Mouse (Mus musculus) stomach, embryonic 16.5 days (tissue): ENCODE measurements at regions not wholly inside any gene's neighbourhood (a gene's known extent, or its start where the extent isn't known, plus 50 kb on each side); places are given as distances from the start of the nearest gene placed in this dataset.

ENCODE experiments used
- ATAC-seq: fragments of 200-750 bp; cut with Nextera tagmentation; 2 replicates; pipeline ENCODE4 v1.8.0; 2017; ENCODE audit warnings: moderate number of reproducible peaks, moderate TSS enrichment; ENCODE audit not compliant: insufficient read depth, low FRiP score
- H3K27ac ChIP-seq: fragments of 300-500 bp; sonication (generic); 2 replicates; pipeline ENCODE4 v1.5.1; 2014; ENCODE audit warnings: low read length
- H3K27me3 ChIP-seq: fragments of 300-500 bp; sonication (generic); 2 replicates; pipeline ENCODE4 v1.6.1; 2014; ENCODE audit warnings: low read length, control low read depth, mixed read lengths; ENCODE audit not compliant: control insufficient read depth, insufficient read depth
- H3K36me3 ChIP-seq: fragments of 300-500 bp; sonication (generic); 2 replicates; pipeline ENCODE4 v1.6.1; 2014; ENCODE audit warnings: low read length; ENCODE audit not compliant: control insufficient read depth, insufficient read depth
- H3K4me1 ChIP-seq: fragments of 300-500 bp; sonication (generic); 2 replicates; pipeline ENCODE4 v1.6.1; 2014; ENCODE audit warnings: low read length, control low read depth, mixed read lengths; ENCODE audit not compliant: control insufficient read depth, insufficient read depth
- H3K4me2 ChIP-seq: fragments of 300-500 bp; sonication (generic); 2 replicates; pipeline ENCODE4 v1.6.1; 2014; ENCODE audit warnings: low read depth, low read length, mixed read lengths
- H3K4me3 ChIP-seq: fragments of 300-500 bp; sonication (generic); replicated peaks from 2 replicates; pipeline ENCODE4 v1.5.1; 2014; ENCODE audit warnings: mild to moderate bottlenecking, low read length
- H3K9ac ChIP-seq: fragments of 300-500 bp; sonication (generic); 2 replicates; pipeline ENCODE4 v1.6.1; 2014; ENCODE audit warnings: low read length
- H3K9me3 ChIP-seq: fragments of 300-500 bp; sonication (generic); replicated peaks from 2 replicates; pipeline ENCODE4 v1.6.1; 2016; ENCODE audit warnings: low read length, control low read depth; ENCODE audit not compliant: control insufficient read depth
- WGBS: fragments of 180-500 bp; shearing (Covaris S2); extraction: QIAGEN DNeasy Blood & Tissue Kit; methylation state at CpG from one replicate; pipeline ENCODE4 v1.1.7; 2014; 5-methylcytosine and 5-hydroxymethylcytosine counted together

DNA sequence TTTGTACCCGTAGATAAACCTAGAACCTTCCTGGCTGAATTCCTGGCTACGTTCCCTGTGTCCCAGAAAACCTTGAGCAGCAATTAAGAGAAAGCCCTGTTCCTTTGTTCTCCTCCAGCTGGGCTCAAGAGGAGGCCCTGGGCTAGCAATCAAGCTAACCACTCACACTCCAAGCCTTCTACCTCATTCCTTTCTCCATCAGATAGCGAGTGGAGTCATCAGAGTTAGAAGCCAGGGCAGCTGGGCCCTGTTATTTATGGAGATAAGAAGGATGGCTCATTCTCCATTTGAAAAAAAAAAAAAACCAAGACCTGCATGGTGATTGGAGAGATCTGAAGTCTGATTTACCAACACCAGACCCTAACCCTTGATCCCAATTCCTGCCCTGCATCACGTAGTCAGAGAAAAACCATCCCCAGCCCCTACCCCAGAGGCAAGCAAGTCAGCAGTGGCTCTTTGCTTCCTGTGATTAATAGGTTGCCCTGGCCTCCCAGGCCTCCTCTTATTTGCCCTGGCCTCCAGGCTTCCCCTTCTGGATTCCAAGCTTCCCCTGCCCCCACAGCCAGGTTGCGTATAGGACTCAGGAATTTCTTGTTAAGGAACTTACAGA lies 181.3 kb upstream of the Bcor start:
- H3K9ac ChIP-seq: no peak overlapping the region
- no peak for ATAC-seq
- 60% methylated on average over 5 of the region's 5 CpGs for WGBS

DNA sequence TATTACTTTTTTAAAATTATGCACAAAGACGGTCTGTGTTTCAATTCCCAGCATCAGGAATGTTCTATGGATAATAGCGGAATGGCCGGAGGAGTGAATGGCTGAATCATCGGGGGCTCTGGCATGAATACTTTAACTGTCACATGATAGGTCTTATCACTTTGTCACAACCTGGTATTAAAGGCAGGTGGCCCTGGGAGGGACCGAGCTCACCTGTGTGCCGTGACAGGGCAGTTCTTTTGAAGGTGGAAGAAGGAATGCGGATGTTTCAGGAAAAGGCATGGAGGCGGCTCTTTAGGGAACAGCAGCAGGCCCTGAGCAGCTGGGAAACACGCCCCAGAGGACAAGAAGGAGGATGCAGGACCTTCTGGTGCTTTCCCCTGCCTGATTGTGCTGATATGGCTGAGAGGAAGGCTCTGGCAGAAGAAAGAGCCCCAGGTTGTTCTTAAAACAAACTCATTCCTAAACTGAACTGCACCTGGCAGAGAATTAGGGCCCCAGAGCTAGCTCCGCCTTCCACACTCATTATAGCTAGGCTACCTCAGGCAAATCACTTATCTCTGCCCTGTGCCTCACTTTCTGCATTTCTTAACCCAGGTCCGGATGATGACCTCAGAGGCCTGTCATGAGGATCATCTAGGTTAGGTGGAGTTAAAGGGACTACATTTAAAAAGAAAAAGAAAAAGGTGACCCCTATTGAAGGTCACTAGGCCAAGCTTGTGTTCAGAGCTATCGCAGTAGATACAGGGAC lies 184.8 kb upstream of the Bcor start:
- H3K36me3 ChIP-seq: no peaks in the 10 kb centered on the region
- H3K9ac ChIP-seq: no peak overlapping the region
- no peaks in the 10 kb centered on the region for H3K9me3 ChIP-seq
- ATAC-seq: peak; percentile 47; the same call in 1 of the 2 replicates
- no peak overlapping the region for H3K4me3 ChIP-seq
- H3K4me1 ChIP-seq: no peaks in the 10 kb centered on the region
- no peaks in the 10 kb centered on the region for H3K27me3 ChIP-seq
- WGBS: 75% methylated on average over 12 of the region's 12 CpGs
- 0 out of 2 replicates have a peak overlapping the region, but pooled peaks have one; percentile 41 for H3K27ac ChIP-seq
- H3K4me2 ChIP-seq: no peak overlapping the region

More for the DNA sequence above, 181.3 kb upstream of the Bcor start:
- no peak overlapping the region for H3K4me2 ChIP-seq
- H3K27me3 ChIP-seq: no peaks in the 10 kb centered on the region
- no peak overlapping the region for H3K4me3 ChIP-seq
- no peak overlapping the region for H3K27ac ChIP-seq
- H3K9me3 ChIP-seq: no peaks in the 10 kb centered on the region
- no peaks in the 10 kb centered on the region for H3K36me3 ChIP-seq
- no peaks in the 10 kb centered on the region for H3K4me1 ChIP-seq

DNA sequence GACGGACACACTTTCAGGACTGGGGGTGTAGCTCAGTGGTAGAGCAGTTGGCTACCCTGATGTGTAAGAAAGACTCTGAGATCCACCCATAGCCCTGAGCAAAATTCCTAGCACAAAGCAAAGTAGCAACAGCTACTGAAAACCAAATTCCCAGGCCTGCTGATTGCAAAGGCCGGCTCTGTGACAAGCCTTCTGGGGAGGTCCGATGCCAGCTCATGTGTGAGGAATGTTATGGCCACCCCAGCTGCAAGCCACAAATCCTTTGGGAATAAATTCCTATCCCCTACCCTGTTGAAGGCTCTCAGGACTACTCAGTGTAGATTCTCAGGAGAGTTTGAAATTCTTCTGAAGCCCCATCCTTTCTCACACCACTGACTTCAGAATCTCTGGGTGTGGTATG lies 186.7 kb upstream of the Bcor start:
- WGBS: 72% methylated on average over 3 of the region's 3 CpGs
- no peak overlapping the region for H3K27ac ChIP-seq
- H3K9ac ChIP-seq: no peak overlapping the region
- H3K36me3 ChIP-seq: no peaks in the 10 kb centered on the region
- H3K9me3 ChIP-seq: no peaks in the 10 kb centered on the region
- no peak overlapping the region for H3K4me2 ChIP-seq
- no peak overlapping the region for H3K4me3 ChIP-seq
- no peaks in the 10 kb centered on the region for H3K4me1 ChIP-seq
- H3K27me3 ChIP-seq: no peaks in the 10 kb centered on the region
- no peak for ATAC-seq

DNA sequence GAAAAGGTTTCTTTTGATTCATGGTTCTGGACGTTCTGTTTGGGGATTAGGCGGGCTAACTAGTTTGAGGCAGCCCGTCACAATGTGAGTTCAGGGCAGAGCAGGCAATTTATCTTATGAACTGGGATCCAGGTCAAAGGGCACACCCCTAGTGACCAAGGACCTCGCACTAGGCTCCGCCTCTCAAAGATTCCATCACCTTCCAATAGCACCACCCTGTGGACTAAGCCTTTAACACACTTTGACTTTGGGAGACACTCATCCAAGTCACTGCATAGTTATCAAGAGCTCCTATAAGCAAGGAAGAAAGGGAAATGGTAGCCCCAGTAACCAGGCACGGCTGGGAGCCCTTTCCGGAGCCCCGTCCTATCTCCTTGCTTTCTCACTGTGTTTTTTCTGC lies 188.0 kb upstream of the Bcor start:
- no peaks in the 10 kb centered on the region for H3K4me1 ChIP-seq
- H3K36me3 ChIP-seq: no peaks in the 10 kb centered on the region
- H3K27me3 ChIP-seq: no peaks in the 10 kb centered on the region; the same call in 1 of the 2 replicates
- no peak overlapping the region for H3K4me3 ChIP-seq
- 64% methylated on average over 8 of the region's 8 CpGs for WGBS
- H3K9ac ChIP-seq: no peak overlapping the region
- H3K4me2 ChIP-seq: no peak overlapping the region
- H3K27ac ChIP-seq: no peak overlapping the region
- H3K9me3 ChIP-seq: no peaks in the 10 kb centered on the region
- no peak for ATAC-seq

DNA sequence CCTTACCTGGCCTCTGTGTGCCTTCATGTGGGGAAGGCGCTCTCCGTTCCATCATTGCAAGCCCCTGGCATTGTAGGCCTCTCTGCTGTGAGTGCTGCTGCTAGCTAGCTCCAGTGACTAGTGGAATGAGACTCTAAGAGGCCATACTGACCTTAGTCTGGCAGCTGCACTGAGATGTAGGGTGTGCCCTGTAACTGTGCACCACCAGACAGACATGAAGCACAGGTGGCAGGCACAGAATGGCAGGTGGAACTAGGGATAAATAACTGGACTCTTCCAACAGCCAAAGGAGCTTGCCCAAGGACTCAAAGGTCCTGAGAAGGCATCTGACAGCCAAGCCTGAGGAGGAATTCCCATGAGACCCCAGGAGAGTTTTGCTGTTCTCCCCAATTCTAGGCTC lies 194.7 kb upstream of the Bcor start:
- H3K27me3 ChIP-seq: no peaks in the 10 kb centered on the region; the same call in 1 of the 2 replicates
- H3K4me1 ChIP-seq: no peaks in the 10 kb centered on the region
- H3K9me3 ChIP-seq: no peaks in the 10 kb centered on the region
- H3K4me3 ChIP-seq: no peak overlapping the region
- 89% methylated on average over 2 of the region's 2 CpGs for WGBS
- no peak for ATAC-seq
- no peaks in the 10 kb centered on the region for H3K36me3 ChIP-seq
- no peak overlapping the region for H3K4me2 ChIP-seq
- no peak overlapping the region for H3K9ac ChIP-seq
- no peak overlapping the region for H3K27ac ChIP-seq

DNA sequence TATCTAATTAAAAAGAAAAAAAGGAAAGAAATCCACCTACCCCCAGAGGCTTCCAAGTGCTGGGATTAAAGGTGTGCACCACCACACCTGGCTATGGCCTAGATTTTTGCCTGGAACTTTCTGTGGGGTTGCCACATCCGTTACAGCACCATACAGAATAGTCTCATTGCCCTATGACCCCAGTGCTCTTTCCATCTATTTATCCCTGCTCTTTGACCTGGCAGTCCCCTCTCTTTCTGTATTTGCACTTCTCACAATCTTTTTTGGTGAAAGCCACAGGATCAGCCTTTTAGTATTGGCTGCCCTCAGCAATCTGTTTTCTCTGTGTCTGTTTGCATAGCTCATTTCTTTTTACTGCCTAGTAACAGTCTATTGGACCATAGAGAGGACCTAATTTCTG lies 197.9 kb upstream of the Bcor start:
- WGBS: 45% methylated on average over 1 of the region's 1 CpGs
- H3K4me1 ChIP-seq: no peaks in the 10 kb centered on the region
- H3K4me2 ChIP-seq: no peak overlapping the region
- no peaks in the 10 kb centered on the region for H3K27me3 ChIP-seq
- no peaks in the 10 kb centered on the region for H3K9me3 ChIP-seq
- no peak overlapping the region for H3K4me3 ChIP-seq
- no peak overlapping the region for H3K9ac ChIP-seq
- no peak for ATAC-seq
- no peaks in the 10 kb centered on the region for H3K36me3 ChIP-seq
- no peak overlapping the region for H3K27ac ChIP-seq

DNA sequence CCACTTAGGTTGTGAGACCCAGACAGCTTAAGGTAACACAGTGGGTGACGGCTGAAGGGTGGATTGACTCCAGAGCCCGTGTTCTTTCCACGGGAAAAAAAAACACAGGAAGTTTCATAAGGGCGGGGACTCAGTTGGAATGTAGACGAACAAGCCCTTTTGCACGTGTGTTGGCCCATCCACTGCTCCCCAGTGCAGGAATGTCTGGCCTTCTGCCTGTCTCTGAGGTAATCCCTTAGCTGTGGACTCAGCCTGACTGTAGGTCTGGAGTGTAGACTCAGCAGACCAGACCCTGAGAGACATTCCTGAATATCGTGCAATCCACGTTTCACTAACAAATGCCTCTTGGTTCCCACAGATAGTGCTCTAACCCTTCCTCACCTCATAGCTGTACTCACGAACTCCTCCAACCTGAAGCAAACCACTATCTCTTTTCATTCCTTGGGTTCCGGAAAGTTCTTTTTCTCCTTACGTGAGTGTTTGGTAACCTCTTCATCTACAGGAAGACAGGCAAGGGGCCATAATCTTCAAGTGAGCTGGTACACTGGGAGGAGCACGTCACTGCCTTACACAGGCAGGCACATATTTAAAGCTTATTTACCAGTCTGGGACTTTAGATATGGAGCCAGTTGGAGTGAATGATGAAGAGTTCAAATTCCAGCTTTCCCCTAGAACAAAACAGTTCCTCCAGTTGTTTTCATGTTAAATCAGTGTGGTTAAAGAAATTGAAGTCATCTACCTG lies 205.6 kb upstream of the Bcor start:
- H3K9me3 ChIP-seq: no peaks in the 10 kb centered on the region
- no peak overlapping the region for H3K4me2 ChIP-seq
- no peak overlapping the region for H3K27ac ChIP-seq
- no peaks in the 10 kb centered on the region for H3K4me1 ChIP-seq
- H3K9ac ChIP-seq: no peak overlapping the region
- H3K27me3 ChIP-seq: no peaks in the 10 kb centered on the region; the same call in 1 of the 2 replicates
- WGBS: 57% methylated on average over 12 of the region's 12 CpGs
- H3K4me3 ChIP-seq: no peak overlapping the region
- peak; percentile 80; the same call in 1 of the 2 replicates for ATAC-seq
- H3K36me3 ChIP-seq: no peaks in the 10 kb centered on the region

DNA sequence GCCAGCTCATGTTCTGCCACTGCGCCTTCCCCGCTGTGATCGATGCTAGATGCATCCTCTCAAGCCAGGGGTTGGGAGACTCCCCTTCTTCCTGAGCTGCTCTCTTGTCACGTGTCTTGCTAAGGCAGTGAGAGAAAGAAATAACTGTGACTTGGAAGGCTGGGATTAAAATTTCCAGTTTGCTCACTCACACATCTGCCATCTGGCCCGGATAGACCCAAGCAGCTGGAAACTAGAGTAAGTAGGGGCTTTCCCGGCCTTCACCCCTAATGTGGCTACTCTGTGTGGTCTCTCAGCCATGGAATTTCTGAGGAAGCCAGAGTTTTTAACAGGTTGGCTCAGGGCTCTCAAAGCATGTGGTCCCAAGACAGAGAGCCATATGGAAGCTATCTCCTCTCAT lies 206.6 kb upstream of the Bcor start:
- no peak for ATAC-seq
- H3K9me3 ChIP-seq: no peaks in the 10 kb centered on the region
- H3K27me3 ChIP-seq: no peaks in the 10 kb centered on the region; the same call in 1 of the 2 replicates
- no peak overlapping the region for H3K9ac ChIP-seq
- H3K36me3 ChIP-seq: no peaks in the 10 kb centered on the region
- H3K4me2 ChIP-seq: no peak overlapping the region
- no peak overlapping the region for H3K4me3 ChIP-seq
- 67% methylated on average over 6 of the region's 6 CpGs for WGBS
- H3K27ac ChIP-seq: no peak overlapping the region; the same call in 1 of the 2 replicates
- no peaks in the 10 kb centered on the region for H3K4me1 ChIP-seq

DNA sequence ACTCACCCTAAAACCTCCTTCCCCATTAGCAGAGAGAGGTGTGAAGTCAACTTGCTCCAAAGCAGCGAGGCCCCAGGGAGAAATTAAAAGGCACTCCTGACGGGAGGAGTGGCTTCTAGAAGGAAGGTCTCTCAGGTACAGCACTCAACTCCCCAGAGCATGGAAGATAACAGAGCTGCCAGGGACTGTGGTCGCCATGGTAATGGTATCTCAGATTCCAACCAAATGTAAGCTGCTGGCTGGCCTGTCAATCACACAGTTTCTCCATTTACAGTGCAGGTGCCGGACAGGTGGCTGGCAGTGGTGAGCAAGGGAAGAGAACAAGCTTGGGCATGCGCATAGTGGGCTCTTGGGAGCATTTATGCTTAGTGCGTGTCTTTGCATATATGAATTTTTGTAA lies 213.5 kb upstream of the Bcor start:
- Histone ChIP-seq H3K4me2 (no peak overlapping the region), H3K27me3 (no peaks in the 10 kb centered on the region; the same call in none of the 2 replicates), H3K9ac (no peak overlapping the region), H3K27ac (no peak overlapping the region), H3K4me1 (no peaks in the 10 kb centered on the region), H3K4me3 (no peak overlapping the region), H3K9me3 (no peaks in the 10 kb centered on the region), H3K36me3 (no peaks in the 10 kb centered on the region)
- WGBS: 58% methylated on average over 6 of the region's 6 CpGs
- ATAC-seq: peak; percentile 71; the same call in 1 of the 2 replicates
